Mouse (Mus musculus) left cerebral cortex, adult 8-10 months (tissue): ENCODE measurements around the gene Fbll1. TPM values are rescaled to one million over a fixed set of nuclear protein-coding genes. Genes with fewer than 3 reads are reported as not detected.

Experiments used
- DNase-seq, 2 experiments: peaks; one replicate each; pipeline ENCODE4 v3.0.0; 2022; ENCODE audit warnings: low spot score in 2 of 2
- total RNA-seq, 4 experiments: library from RNA; stranded (reverse); gene quantifications; 2 replicates each; pipeline ENCODE4 v1.2.4; 2022

The Fbll1 gene
- total RNA-seq, 4 experiments from 2014 or later, result 38.5 to 41.3 (median 41.0) TPM

GRCm38 (mm10) chr11:35784002-35784401 is 14.7 kb downstream of the Fbll1 start:
- DNase-seq, result no peak

- no peak for DNase-seq
Measured at GRCm38 (mm10) chr11:35783038-35783437, 15.6 kb downstream of the Fbll1 start.

GRCm38 (mm10) chr11:35782444-35782843 is 16.2 kb downstream of the Fbll1 start:
- DNase-seq, result no peak

GRCm38 (mm10) chr11:35780336-35780735 is 18.3 kb downstream of the Fbll1 start:
- DNase-seq, result no peak

- DNase-seq, result no peak
Measured at GRCm38 (mm10) chr11:35776452-35776851, 22.2 kb downstream of the Fbll1 start.

- DNase-seq, result no peak
Measured at GRCm38 (mm10) chr11:35775606-35776005, 23.1 kb downstream of the Fbll1 start.

- no peak for DNase-seq
Measured at GRCm38 (mm10) chr11:35770741-35771504, 27.8 kb downstream of the Fbll1 start.

- peak; percentile 55 to 63 for DNase-seq
Measured at GRCm38 (mm10) chr11:35769746-35770437, 28.8 kb downstream of the Fbll1 start.

- DNase-seq, result peak; percentile 82 to 99
Measured at GRCm38 (mm10) chr11:35769188-35769745, 29.4 kb downstream of the Fbll1 start, which contains the start of gene Pank3. Pank3 (plus strand) TSS chr11:35769484.

GRCm38 (mm10) chr11:35766845-35767244 is 31.8 kb downstream of the Fbll1 start:
- no peak for DNase-seq

GRCm38 (mm10) chr11:35760627-35761003 is 38.1 kb downstream of the Fbll1 start:
- DNase-seq, result no peak

- no peak for DNase-seq
Measured at GRCm38 (mm10) chr11:35760001-35760626, 38.6 kb downstream of the Fbll1 start.

- DNase-seq, result no peak
Measured at GRCm38 (mm10) chr11:35756411-35757303, 42.0 kb downstream of the Fbll1 start.

- DNase-seq, result no peak
Measured at GRCm38 (mm10) chr11:35755546-35755945, 43.1 kb downstream of the Fbll1 start.

- no peak for DNase-seq
Measured at GRCm38 (mm10) chr11:35754906-35755418, 43.7 kb downstream of the Fbll1 start.

- DNase-seq, result no peak
Measured at GRCm38 (mm10) chr11:35750578-35750977, 48.1 kb downstream of the Fbll1 start.
